Mouse (Mus musculus) midbrain, embryonic 12.5 days (tissue): ENCODE measurements at regions not wholly inside any gene's neighbourhood (a gene's known extent, or its start where the extent isn't known, plus 50 kb on each side); places are given as distances from the start of the nearest gene placed in this dataset.
A peak's percentile ranks its signal among the peaks of the same experiment; 100 is the strongest.

Experiments
- ATAC-seq: fragments of 200-750 bp; cut with Nextera tagmentation; 2 replicates; pipeline ENCODE4 v1.8.0; 2017; ENCODE audit warnings: low read depth, moderate TSS enrichment, moderate library complexity; ENCODE audit not compliant: low FRiP score
- H3K27ac ChIP-seq: fragments of 300-500 bp; sonication (generic); replicated peaks from 2 replicates; pipeline ENCODE4 v1.5.1; 2016; ENCODE audit warnings: mild to moderate bottlenecking
- H3K27me3 ChIP-seq: fragments of 300-500 bp; sonication (generic); 2 replicates; pipeline ENCODE4 v1.6.1; 2016; ENCODE audit warnings: mild to moderate bottlenecking
- H3K36me3 ChIP-seq: fragments of 300-500 bp; sonication (generic); 2 replicates; pipeline ENCODE4 v1.6.1; 2016
- H3K4me1 ChIP-seq: fragments of 300-500 bp; sonication (generic); 2 replicates; pipeline ENCODE4 v1.6.1; 2016
- H3K4me2 ChIP-seq: fragments of 300-500 bp; sonication (generic); replicated peaks from 2 replicates; pipeline ENCODE4 v1.6.1; 2016; ENCODE audit warnings: mild to moderate bottlenecking, moderate library complexity
- H3K4me3 ChIP-seq: fragments of 300-500 bp; sonication (generic); 2 replicates; pipeline ENCODE4 v1.5.1; 2016; ENCODE audit warnings: mild to moderate bottlenecking
- H3K9ac ChIP-seq: fragments of 300-500 bp; sonication (generic); replicated peaks from 2 replicates; pipeline ENCODE4 v1.6.1; 2016; ENCODE audit warnings: mild to moderate bottlenecking, moderate library complexity
- H3K9me3 ChIP-seq: fragments of 300-500 bp; sonication (generic); 2 replicates; pipeline ENCODE4 v1.6.1; 2016; ENCODE audit warnings: mild to moderate bottlenecking
- WGBS: fragments of 180-500 bp; shearing (Covaris S2); methylation state at CpG from one replicate; pipeline ENCODE4 v1.1.7; 2016; 5-methylcytosine and 5-hydroxymethylcytosine counted together

DNA sequence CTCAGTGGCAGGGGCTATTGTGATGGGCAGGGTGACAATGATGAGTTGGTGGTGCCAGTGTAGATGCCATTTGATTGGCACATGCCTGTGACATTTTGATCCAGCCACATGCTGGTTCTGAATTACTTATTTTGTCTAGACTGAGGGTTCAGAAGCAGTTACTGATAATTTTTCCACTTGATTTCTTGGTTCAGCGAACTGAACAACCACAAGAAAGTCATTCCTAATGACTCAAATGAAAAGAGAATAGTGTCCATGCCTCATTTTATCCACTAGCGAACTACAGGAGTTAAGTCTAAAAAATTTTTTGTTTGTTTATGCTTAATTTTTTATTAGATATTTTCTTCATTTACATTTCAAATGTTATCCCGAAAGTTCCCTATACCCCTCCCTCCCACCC, 244.6 kb upstream of the Fam98a start:
- Histone ChIP-seq H3K9ac (no peak overlapping the region), H3K4me1 (no peaks in the 10 kb centered on the region), H3K4me2 (no peak overlapping the region), H3K36me3 (no peaks in the 10 kb centered on the region), H3K4me3 (no peak overlapping the region), H3K27me3 (no peaks in the 10 kb centered on the region), H3K27ac (no peak overlapping the region), H3K9me3 (no peaks in the 10 kb centered on the region)
- no peak for ATAC-seq
- 95% methylated on average over 3 of the region's 3 CpGs for WGBS

GRCm38 (mm10) chr17:75795772-75796171, 244.0 kb upstream of the Fam98a start:
- Histone ChIP-seq H3K4me3 (no peak overlapping the region), H3K36me3 (no peaks in the 10 kb centered on the region), H3K4me1 (no peaks in the 10 kb centered on the region), H3K27ac (no peak overlapping the region), H3K9ac (no peak overlapping the region), H3K27me3 (no peaks in the 10 kb centered on the region), H3K4me2 (no peak overlapping the region), H3K9me3 (no peaks in the 10 kb centered on the region)
- WGBS = 97% methylated on average over 3 of the region's 3 CpGs
- ATAC-seq = no peak

- H3K9ac ChIP-seq = no peak overlapping the region
- no peaks in the 10 kb centered on the region for H3K4me1 ChIP-seq
- H3K9me3 ChIP-seq = no peaks in the 10 kb centered on the region
- no peaks in the 10 kb centered on the region for H3K36me3 ChIP-seq
- H3K4me3 ChIP-seq = no peak overlapping the region
- no peak overlapping the region for H3K27ac ChIP-seq
- WGBS = 45% methylated on average over 2 of the region's 2 CpGs
- no peak overlapping the region for H3K4me2 ChIP-seq
- no peaks in the 10 kb centered on the region for H3K27me3 ChIP-seq
- peak; percentile 52; the same call in 1 of the 2 replicates for ATAC-seq
Observed at GRCm38 (mm10) chr17:75779770-75780169, 228.0 kb upstream of the Fam98a start.

DNA sequence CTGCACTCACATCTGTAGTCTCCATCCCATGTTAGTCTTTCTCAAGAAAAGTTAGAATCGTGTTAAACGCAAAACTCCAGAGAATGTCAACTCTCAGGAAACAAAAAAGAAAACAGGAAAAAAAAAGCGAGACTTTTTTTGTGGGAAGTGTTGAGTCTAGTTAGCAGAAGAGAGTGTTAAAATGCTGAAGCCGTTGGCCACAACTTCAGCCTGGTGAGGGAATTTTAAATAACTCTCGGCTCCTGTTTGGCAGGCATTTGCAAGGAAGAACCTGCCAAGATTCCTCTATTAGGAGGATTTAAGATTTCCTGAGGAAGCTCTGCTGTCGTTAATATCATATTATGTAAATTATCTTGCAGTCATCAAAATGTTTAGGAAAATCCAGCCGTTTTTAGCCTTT, 224.9 kb upstream of the Fam98a start:
- no peaks in the 10 kb centered on the region for H3K9me3 ChIP-seq

DNA sequence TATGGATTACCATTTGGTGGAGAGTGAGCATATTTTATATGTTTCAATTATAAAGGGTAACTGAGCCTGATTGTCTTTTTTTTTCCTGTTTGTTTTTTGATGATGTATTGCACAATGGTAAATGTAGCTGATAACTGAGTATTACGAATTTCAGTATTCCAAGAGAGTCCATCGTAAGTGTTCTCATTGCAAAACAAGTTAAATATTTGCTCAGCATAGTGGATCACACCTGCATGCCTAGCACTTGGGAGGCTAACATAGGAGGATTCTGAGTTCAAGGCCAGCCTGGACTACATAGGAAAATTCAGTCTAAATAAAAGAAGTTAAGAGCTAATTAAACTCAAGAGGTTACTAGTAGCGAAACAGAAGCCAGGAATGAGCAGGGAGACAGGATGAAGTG, 223.8 kb upstream of the Fam98a start:
- WGBS = 90% methylated on average over 3 of the region's 3 CpGs
- Histone ChIP-seq H3K4me1 (no peaks in the 10 kb centered on the region), H3K9me3 (no peaks in the 10 kb centered on the region), H3K36me3 (no peaks in the 10 kb centered on the region), H3K4me2 (no peak overlapping the region), H3K27me3 (no peaks in the 10 kb centered on the region), H3K27ac (no peak overlapping the region), H3K9ac (no peak overlapping the region), H3K4me3 (no peak overlapping the region)
- ATAC-seq = no peak

More for the DNA sequence above, 224.9 kb upstream of the Fam98a start:
- no peak for ATAC-seq
- H3K27ac ChIP-seq = no peak overlapping the region
- no peaks in the 10 kb centered on the region for H3K4me1 ChIP-seq
- 88% methylated on average over 7 of the region's 7 CpGs for WGBS
- no peaks in the 10 kb centered on the region for H3K27me3 ChIP-seq
- no peak overlapping the region for H3K9ac ChIP-seq
- no peak overlapping the region for H3K4me3 ChIP-seq
- no peaks in the 10 kb centered on the region for H3K36me3 ChIP-seq
- H3K4me2 ChIP-seq = no peak overlapping the region

DNA sequence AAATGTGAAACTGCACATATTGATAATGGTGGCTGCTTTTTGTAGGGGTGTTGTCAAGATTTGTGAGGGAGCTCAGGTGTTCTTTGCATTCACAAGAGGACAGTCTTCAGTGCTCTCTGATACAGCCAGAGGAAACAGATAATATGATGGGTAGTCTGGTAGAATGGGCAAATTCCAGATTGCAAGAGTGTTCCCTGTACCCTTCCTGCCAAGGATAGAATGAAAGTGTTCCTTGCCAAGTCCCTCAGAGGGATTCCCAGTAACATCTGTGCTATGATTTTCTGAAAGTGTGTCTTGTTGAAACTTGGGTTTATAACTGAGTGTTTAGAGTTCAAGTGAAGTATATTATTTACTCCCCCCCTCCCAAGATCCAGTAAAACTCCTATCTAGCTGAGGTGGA, 221.1 kb upstream of the Fam98a start:
- H3K27ac ChIP-seq = no peak overlapping the region
- H3K4me1 ChIP-seq = no peaks in the 10 kb centered on the region
- H3K9me3 ChIP-seq = 0 out of 2 replicates have a peak, but pooled peaks cover 4% of the 10 kb centered on the region
- no peak overlapping the region for H3K4me2 ChIP-seq
- no peak overlapping the region for H3K4me3 ChIP-seq
- no peaks in the 10 kb centered on the region for H3K27me3 ChIP-seq
- no peak for ATAC-seq
- H3K9ac ChIP-seq = no peak overlapping the region
- H3K36me3 ChIP-seq = no peaks in the 10 kb centered on the region

GRCm38 (mm10) chr17:75768654-75769053, 216.9 kb upstream of the Fam98a start:
- WGBS = 88% methylated on average over 6 of the region's 6 CpGs
- no peak overlapping the region for H3K27ac ChIP-seq
- no peak overlapping the region for H3K4me2 ChIP-seq
- H3K27me3 ChIP-seq = no peaks in the 10 kb centered on the region
- no peak for ATAC-seq
- no peak overlapping the region for H3K9ac ChIP-seq
- H3K4me1 ChIP-seq = no peaks in the 10 kb centered on the region
- 0 out of 2 replicates have a peak, but pooled peaks cover 4% of the 10 kb centered on the region for H3K9me3 ChIP-seq
- H3K4me3 ChIP-seq = no peak overlapping the region
- no peaks in the 10 kb centered on the region for H3K36me3 ChIP-seq

DNA sequence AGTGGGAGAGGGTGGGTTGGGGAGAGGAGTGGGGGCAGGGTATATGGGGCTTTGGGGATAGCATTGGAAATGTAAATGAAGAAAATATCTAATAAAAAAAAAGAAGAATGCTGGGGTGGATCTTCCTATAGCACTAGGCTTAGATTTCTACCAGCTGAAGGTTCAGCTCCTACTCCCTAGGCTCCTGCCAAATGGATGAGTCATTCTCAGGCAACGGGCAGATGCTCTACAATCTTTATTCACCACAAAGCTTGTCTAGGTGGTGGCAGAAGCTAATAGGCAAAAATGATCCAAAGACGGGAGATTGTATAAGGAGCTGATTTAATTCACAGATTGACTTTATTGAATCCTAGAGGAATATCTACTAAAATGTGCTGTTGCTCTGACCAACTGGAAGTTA, 211.6 kb upstream of the Fam98a start:
- 96% methylated on average over 2 of the region's 2 CpGs for WGBS
- no peaks in the 10 kb centered on the region for H3K9me3 ChIP-seq
- no peak overlapping the region for H3K4me3 ChIP-seq
- H3K27me3 ChIP-seq = no peaks in the 10 kb centered on the region
- no peak overlapping the region for H3K4me2 ChIP-seq
- no peaks in the 10 kb centered on the region for H3K36me3 ChIP-seq
- H3K27ac ChIP-seq = no peak overlapping the region
- no peak overlapping the region for H3K9ac ChIP-seq
- H3K4me1 ChIP-seq = no peaks in the 10 kb centered on the region
- ATAC-seq = no peak

GRCm38 (mm10) chr17:75756487-75756886, 204.7 kb upstream of the Fam98a start:
- 97% methylated on average over 5 of the region's 5 CpGs for WGBS
- Histone ChIP-seq H3K9me3 (no peaks in the 10 kb centered on the region), H3K4me2 (no peak overlapping the region), H3K4me3 (no peak overlapping the region), H3K4me1 (no peaks in the 10 kb centered on the region), H3K27ac (no peak overlapping the region), H3K27me3 (no peaks in the 10 kb centered on the region), H3K36me3 (no peaks in the 10 kb centered on the region), H3K9ac (no peak overlapping the region)
- ATAC-seq = no peak

- Histone ChIP-seq H3K27ac (no peak overlapping the region), H3K4me3 (no peak overlapping the region), H3K27me3 (no peaks in the 10 kb centered on the region), H3K4me1 (no peaks in the 10 kb centered on the region), H3K36me3 (no peaks in the 10 kb centered on the region), H3K9me3 (no peaks in the 10 kb centered on the region), H3K4me2 (no peak overlapping the region), H3K9ac (no peak overlapping the region)
- ATAC-seq = no peak
- WGBS = 94% methylated on average over 4 of the region's 4 CpGs
Observed at GRCm38 (mm10) chr17:75716458-75716857, 164.7 kb upstream of the Fam98a start.

GRCm38 (mm10) chr17:75714578-75714977, 162.8 kb upstream of the Fam98a start:
- no peak overlapping the region for H3K4me2 ChIP-seq
- H3K9ac ChIP-seq = no peak overlapping the region
- no peaks in the 10 kb centered on the region for H3K9me3 ChIP-seq
- no peak overlapping the region for H3K4me3 ChIP-seq
- H3K4me1 ChIP-seq = no peaks in the 10 kb centered on the region
- no peaks in the 10 kb centered on the region for H3K27me3 ChIP-seq
- ATAC-seq = no peak
- H3K27ac ChIP-seq = no peak overlapping the region
- H3K36me3 ChIP-seq = no peaks in the 10 kb centered on the region

DNA sequence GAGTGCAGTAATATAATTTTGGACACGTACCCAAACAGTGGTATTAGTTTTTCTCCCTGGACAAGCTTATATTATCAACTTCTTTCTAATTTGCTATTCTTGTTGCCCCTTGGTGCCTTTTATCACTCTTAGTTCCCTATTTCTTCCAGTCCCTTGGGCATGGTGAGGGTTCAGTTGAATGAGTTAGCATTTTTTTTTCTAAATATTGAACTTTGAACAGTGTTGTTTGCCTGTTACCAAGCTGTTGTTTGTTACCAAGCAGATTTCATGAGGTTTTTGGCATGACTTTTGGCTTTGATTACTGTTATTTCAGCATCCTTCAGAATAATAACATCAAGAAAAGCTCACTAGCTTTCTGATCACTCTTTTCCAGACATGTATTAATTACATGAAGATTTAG, 162.3 kb upstream of the Fam98a start:
- H3K4me2 ChIP-seq = no peak overlapping the region
- no peak for ATAC-seq
- no peak overlapping the region for H3K4me3 ChIP-seq
- H3K4me1 ChIP-seq = no peaks in the 10 kb centered on the region
- H3K27me3 ChIP-seq = no peaks in the 10 kb centered on the region
- H3K27ac ChIP-seq = no peak overlapping the region
- no peaks in the 10 kb centered on the region for H3K9me3 ChIP-seq
- 83% methylated on average over 1 of the region's 1 CpGs for WGBS
- no peaks in the 10 kb centered on the region for H3K36me3 ChIP-seq
- no peak overlapping the region for H3K9ac ChIP-seq

DNA sequence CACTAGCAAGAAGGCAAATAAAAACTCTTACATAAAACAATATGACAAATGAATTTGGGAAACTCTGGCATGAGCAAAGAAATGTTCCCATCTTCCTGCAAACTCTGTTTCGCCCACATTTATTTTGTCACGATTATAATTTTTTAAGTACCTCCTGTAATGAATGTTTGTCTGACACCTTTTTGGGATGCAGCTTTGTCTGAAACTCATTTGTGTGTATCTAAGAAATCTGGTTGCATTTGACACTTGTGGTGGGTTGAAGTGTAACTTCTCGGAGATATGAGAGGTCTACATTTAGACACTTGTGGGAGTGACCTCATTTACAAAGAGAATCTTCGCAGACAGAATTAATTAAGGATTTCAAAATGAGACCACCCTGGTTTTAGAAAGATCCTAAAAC, 155.9 kb upstream of the Fam98a start:
- no peaks in the 10 kb centered on the region for H3K4me1 ChIP-seq
- H3K36me3 ChIP-seq = no peaks in the 10 kb centered on the region
- 94% methylated on average over 4 of the region's 4 CpGs for WGBS
- H3K27me3 ChIP-seq = no peaks in the 10 kb centered on the region
- H3K9ac ChIP-seq = no peak overlapping the region
- no peak overlapping the region for H3K4me2 ChIP-seq
- H3K9me3 ChIP-seq = no peaks in the 10 kb centered on the region
- H3K4me3 ChIP-seq = no peak overlapping the region
- ATAC-seq = no peak
- H3K27ac ChIP-seq = no peak overlapping the region
